Mouse (Mus musculus): ENCODE results near the gene Mapk8ip1. TPM values are rescaled to one million over a fixed set of nuclear protein-coding genes. Genes with fewer than 3 reads are reported as not detected.

The Mapk8ip1 gene
- polyA plus RNA-seq, 1 experiment from 2014 or later = 49.3 TPM

DNA sequence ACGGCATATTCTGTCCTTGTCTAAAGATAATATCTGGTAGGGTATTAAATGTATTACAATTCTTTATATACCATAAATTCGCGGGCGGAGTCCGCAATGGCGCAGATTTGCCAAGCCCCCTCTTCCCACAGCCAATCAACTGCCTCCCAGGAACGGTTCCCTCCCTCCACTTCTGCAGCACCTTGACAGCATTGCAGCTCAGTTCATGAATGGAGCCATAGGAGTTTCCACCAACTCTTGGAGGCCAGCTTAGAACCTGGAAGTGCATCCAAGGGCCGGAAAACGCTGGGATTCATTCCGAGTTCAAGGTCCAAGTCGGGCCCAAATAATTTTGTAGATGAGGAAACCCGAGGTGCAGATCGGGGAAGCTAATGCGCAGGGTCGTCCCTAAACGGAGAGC is 26.5 kb downstream of the Mapk8ip1 start, which contains the start of the genes Pex16 and Large2:
Pex16 (plus strand) TSS at position 163 of the 400 bp plus-strand sequence.
Large2 (minus strand) TSS at position 356 of the 400 bp plus-strand sequence.
- ATAC-seq = peak; percentile 44
- DNase-seq (ENCODE audit: low spot score) = peak; percentile 72
- Histone ChIP-seq H3K9me3 (replicated peaks; ENCODE audit: control insufficient read depth, low read length) (no peaks in the 10 kb centered on the region), H3K9ac (ENCODE audit: low read length) (peak within 1 kb of the TSS; percentile 73), H3K27me3 (replicated peaks; ENCODE audit: control insufficient read depth, insufficient read depth, low read length) (0 out of 2 replicates have a peak, but pooled peaks cover 15% of the 10 kb centered on the region), H3K4me1 (ENCODE audit: control insufficient read depth, insufficient read depth, low read length) (peaks cover 46% of the 10 kb centered on the region), H3K4me2 (ENCODE audit: low read length) (peak within 1 kb of the TSS; percentile 82), H3K27ac (ENCODE audit: low read depth, low read length) (peak within 1 kb of the TSS; percentile 71), H3K4me3 (ENCODE audit: low read depth, low read length) (peak within 1 kb of the TSS; percentile 70), H3K36me3 (ENCODE audit: control insufficient read depth, insufficient read depth, low read length) (peaks cover 20% of the 10 kb centered on the region)
- WGBS = 5% methylated on average over 16 of the region's 16 CpGs

DNA sequence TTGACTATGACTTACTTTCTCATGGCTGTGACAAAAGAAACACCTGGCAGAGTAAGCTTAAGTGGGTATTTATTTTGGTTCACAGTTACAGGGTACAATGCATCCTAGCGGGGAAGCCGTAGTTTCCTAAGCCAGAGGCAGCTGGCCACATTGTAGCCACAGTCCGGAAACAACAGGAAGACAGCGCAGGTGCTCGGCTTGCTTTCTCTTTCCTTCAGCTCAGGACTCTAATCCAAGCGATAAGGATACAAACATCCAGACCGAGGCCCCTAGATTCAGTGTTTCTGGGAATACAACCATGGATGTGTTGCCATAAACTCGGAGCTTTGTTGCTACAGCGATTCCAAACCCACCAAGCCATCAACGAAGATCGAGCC is 27.6 kb downstream of the Mapk8ip1 start:
- no peaks in the 10 kb centered on the region for H3K9me3 ChIP-seq (replicated peaks; ENCODE audit: control insufficient read depth, low read length)
- ATAC-seq = no peak
- H3K27me3 ChIP-seq (replicated peaks; ENCODE audit: control insufficient read depth, insufficient read depth, low read length) = 0 out of 2 replicates have a peak, but pooled peaks cover 15% of the 10 kb centered on the region
- no peak overlapping the region for H3K9ac ChIP-seq (ENCODE audit: low read length)
- H3K4me1 ChIP-seq (ENCODE audit: control insufficient read depth, insufficient read depth, low read length) = peaks cover 46% of the 10 kb centered on the region
- no peak for DNase-seq (ENCODE audit: low spot score)
- 57% methylated on average over 11 of the region's 11 CpGs for WGBS
- H3K27ac ChIP-seq (ENCODE audit: low read depth, low read length) = no peak overlapping the region
- H3K36me3 ChIP-seq (ENCODE audit: control insufficient read depth, insufficient read depth, low read length) = peaks cover 10% of the 10 kb centered on the region
- no peak overlapping the region for H3K4me3 ChIP-seq (ENCODE audit: low read depth, low read length)
- H3K4me2 ChIP-seq (ENCODE audit: low read length) = no peak overlapping the region

DNA sequence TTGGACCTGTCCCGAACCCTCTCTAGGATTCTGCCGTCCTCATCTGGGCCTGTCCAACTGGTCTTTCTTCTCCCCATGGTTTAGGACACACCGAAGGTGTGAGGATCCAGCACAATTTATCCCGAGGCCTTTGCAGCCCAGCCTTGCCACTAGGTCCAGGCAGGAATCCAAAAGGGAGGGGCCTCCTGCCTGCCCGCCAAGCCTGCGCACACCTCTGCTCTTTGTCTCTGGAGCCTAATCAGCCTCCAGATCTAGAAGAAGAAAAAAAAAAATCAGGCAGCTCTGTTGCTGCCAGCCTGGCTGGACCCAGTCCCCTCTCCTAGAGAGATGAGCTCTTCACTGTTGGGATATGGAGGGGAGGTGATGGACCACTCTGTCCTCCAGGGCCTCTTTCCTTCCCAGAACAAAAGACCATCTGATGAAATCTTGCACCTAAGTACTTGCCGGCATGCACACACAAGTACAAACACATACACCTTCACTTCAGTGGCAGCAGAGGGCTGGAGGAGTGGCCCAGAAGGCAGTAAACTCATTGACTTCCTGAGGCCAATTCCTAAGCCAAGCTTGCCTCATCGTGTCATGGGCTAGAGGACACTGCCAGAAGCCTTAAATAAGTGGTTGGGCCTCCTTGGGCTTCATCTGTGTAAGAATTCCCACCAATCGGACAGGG is 28.2 kb downstream of the Mapk8ip1 start:
- no peak overlapping the region for H3K9ac ChIP-seq (ENCODE audit: low read length)
- peaks cover 46% of the 10 kb centered on the region for H3K4me1 ChIP-seq (ENCODE audit: control insufficient read depth, insufficient read depth, low read length)
- H3K27me3 ChIP-seq (replicated peaks; ENCODE audit: control insufficient read depth, insufficient read depth, low read length) = 0 out of 2 replicates have a peak, but pooled peaks cover 15% of the 10 kb centered on the region
- no peak overlapping the region for H3K4me3 ChIP-seq (ENCODE audit: low read depth, low read length)
- H3K4me2 ChIP-seq (ENCODE audit: low read length) = no peak overlapping the region
- peaks cover 4% of the 10 kb centered on the region; the same call in 1 of the 2 replicates for H3K36me3 ChIP-seq (ENCODE audit: control insufficient read depth, insufficient read depth, low read length)
- H3K9me3 ChIP-seq (replicated peaks; ENCODE audit: control insufficient read depth, low read length) = no peaks in the 10 kb centered on the region
- DNase-seq (ENCODE audit: low spot score) (peak; percentile 59), ATAC-seq (no peak)
- H3K27ac ChIP-seq (ENCODE audit: low read depth, low read length) = 0 out of 2 replicates have a peak overlapping the region, but pooled peaks have one; percentile 48
- 15% methylated on average over 9 of the region's 9 CpGs for WGBS

DNA sequence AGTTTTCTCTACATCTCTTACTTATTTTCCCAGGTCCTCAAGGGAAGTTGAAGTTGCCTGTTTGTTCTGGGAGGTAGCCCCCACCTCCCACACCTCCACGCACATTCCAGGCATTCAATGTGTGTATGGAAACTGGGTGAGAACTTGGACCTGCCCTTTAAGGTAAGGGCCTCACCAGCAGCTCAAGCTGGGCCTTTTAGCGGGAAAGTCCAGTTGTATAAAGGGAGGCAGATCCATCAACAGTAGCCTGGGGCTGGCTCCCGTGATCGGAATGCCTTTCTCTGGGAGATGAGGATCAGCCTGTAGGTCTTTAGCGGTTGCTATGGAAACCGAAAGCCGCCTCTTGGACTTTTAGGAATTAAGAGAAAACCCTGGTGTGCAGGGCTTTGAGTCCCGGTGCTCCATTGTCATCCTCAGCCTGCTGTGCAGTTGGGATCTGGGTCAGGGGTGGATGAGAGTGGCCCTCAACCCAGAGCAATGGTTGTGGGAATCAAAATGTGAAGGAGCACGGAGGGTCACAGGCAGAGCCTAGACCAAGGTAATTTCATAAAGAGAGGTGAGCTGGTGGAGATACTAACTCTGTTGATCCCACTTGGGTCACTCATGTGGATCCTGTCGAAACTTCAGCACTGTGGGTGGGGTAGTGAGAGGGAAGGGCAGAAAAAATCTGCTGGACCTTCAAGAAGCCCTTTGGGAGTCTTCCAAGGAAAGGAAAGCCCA is 28.9 kb downstream of the Mapk8ip1 start:
- Histone ChIP-seq H3K27me3 (replicated peaks; ENCODE audit: control insufficient read depth, insufficient read depth, low read length) (0 out of 2 replicates have a peak, but pooled peaks cover 15% of the 10 kb centered on the region), H3K4me2 (ENCODE audit: low read length) (0 out of 2 replicates have a peak overlapping the region, but pooled peaks have one; percentile 50), H3K4me1 (ENCODE audit: control insufficient read depth, insufficient read depth, low read length) (peaks cover 46% of the 10 kb centered on the region), H3K4me3 (ENCODE audit: low read depth, low read length) (no peak overlapping the region), H3K9me3 (replicated peaks; ENCODE audit: control insufficient read depth, low read length) (no peaks in the 10 kb centered on the region), H3K9ac (ENCODE audit: low read length) (no peak overlapping the region), H3K36me3 (ENCODE audit: control insufficient read depth, insufficient read depth, low read length) (peaks cover under 1% of the 10 kb centered on the region; the same call in 1 of the 2 replicates), H3K27ac (ENCODE audit: low read depth, low read length) (no peak overlapping the region)
- 3% methylated on average over 10 of the region's 10 CpGs for WGBS
- DNase-seq (ENCODE audit: low spot score) (peak; percentile 63), ATAC-seq (no peak)

DNA sequence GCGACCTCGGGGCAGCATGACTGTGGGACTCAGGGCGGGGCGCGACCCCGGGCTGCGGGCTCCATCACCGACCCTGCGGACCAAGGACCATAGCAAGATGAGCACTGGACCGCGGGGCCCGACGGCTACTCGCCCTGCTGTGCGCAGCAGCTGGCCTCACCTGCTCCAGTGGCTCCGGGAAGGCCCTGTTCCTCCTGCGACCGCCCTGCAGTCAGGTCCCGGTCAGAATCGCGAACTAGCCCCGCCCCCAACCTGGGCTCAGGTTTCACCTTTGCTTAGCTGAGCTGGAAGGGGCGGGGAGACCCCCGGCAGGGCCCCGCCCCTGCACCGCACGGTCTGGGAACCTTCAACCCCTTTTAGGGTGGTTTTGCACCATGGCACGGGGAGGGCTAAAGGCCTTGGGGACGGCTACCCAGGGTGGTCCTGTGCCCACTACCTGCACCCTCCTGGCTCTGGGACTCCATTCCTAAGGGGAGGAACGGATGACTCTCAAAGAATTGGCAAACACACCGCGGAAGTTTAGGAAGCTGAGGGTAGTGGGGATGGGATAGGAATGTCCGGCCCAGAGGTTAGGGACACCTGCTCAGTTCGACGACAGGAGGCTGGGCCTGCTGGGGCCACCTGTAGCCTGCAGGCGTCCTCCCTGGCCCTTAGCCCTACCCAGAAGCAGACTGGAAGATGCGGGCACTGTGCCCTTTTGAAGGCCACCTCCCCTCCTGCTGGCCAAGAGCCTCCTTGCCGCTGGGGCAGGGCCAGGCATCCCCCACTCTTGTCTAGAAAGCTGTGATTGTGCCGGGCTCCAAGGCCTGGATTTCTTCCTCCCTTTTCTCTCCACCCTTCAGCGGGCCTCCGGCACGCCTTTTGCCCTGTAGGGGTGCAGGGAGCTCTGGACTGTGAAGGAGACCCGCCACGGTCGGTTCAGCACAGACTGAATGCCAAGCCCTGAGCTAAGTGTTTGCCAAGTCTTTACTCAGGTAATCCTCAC is 29.9 kb downstream of the Mapk8ip1 start:
- Histone ChIP-seq H3K4me1 (ENCODE audit: control insufficient read depth, insufficient read depth, low read length) (peaks cover 44% of the 10 kb centered on the region), H3K9me3 (replicated peaks; ENCODE audit: control insufficient read depth, low read length) (no peaks in the 10 kb centered on the region), H3K4me2 (ENCODE audit: low read length) (peak overlapping the region; percentile 50), H3K4me3 (ENCODE audit: low read depth, low read length) (peak overlapping the region; percentile 19), H3K9ac (ENCODE audit: low read length) (peak overlapping the region; percentile 46), H3K27ac (ENCODE audit: low read depth, low read length) (no peak overlapping the region), H3K27me3 (replicated peaks; ENCODE audit: control insufficient read depth, insufficient read depth, low read length) (0 out of 2 replicates have a peak, but pooled peaks cover 15% of the 10 kb centered on the region), H3K36me3 (ENCODE audit: control insufficient read depth, insufficient read depth, low read length) (no peaks in the 10 kb centered on the region)
- ATAC-seq (no peak), DNase-seq (ENCODE audit: low spot score) (no peak)
- 3% methylated on average over 45 of the region's 45 CpGs for WGBS

DNA sequence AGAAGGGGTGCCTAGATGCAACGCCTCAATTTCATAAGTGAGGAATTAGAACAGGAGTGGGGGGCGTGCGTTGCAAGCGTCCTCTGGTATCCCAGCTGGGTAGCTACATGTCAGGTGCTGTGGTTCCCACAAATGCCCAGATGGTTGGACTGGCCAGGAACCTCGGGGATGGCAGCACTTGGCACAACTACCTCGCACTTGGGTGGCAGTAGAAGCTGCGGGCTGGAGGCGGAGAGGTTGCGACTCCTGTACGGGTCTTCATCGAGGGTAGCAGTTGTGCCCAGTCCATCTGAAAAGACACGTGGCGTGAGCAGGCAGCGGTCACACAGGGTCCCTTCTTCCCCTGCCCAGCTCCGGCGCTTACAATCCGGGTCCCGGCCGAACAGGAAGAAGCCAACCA is 30.7 kb downstream of the Mapk8ip1 start:
- H3K27ac ChIP-seq (ENCODE audit: low read depth, low read length) = no peak overlapping the region
- H3K4me1 ChIP-seq (ENCODE audit: control insufficient read depth, insufficient read depth, low read length) = peaks cover 38% of the 10 kb centered on the region
- ATAC-seq (no peak), DNase-seq (ENCODE audit: low spot score) (no peak)
- 0 out of 2 replicates have a peak, but pooled peaks cover 15% of the 10 kb centered on the region for H3K27me3 ChIP-seq (replicated peaks; ENCODE audit: control insufficient read depth, insufficient read depth, low read length)
- no peaks in the 10 kb centered on the region for H3K36me3 ChIP-seq (ENCODE audit: control insufficient read depth, insufficient read depth, low read length)
- peak overlapping the region; percentile 46 for H3K9ac ChIP-seq (ENCODE audit: low read length)
- H3K4me3 ChIP-seq (ENCODE audit: low read depth, low read length) = peak overlapping the region; percentile 19
- H3K9me3 ChIP-seq (replicated peaks; ENCODE audit: control insufficient read depth, low read length) = no peaks in the 10 kb centered on the region
- peak overlapping the region; percentile 50 for H3K4me2 ChIP-seq (ENCODE audit: low read length)
- WGBS = 11% methylated on average over 19 of the region's 19 CpGs

DNA sequence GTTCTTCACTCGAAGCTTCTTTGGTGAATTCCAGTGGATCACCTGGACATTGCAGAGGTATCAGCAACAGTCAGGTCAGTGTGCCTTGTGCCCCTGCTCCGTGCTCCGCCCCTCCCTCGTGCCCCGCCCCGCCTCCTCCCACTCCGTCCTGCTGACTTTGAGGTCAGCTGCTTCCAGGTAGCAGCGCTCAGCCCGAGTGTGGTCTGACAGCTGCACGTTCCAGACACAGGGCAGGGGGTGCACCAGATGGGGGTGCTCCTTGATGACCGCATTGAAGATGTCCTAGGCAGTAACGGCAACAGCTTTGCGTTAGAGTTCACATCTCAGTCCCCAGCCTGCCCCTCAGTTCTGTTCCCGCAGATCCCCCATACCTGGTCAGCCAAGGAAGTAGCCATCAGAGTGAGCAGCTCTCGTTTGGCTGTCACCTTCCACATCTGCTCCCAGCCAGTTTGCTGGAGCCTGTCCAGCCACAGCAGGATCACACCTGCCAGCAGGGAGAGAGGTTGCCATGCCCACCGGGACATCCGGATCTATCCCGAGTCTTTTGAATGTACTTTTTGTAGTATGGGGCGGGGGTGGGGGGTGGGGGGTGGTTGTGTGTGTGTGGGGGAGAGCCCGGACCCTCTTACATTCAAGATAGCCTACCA is 33.6 kb downstream of the Mapk8ip1 start:
- Histone ChIP-seq H3K4me2 (ENCODE audit: low read length) (no peak overlapping the region), H3K36me3 (ENCODE audit: control insufficient read depth, insufficient read depth, low read length) (peaks cover 21% of the 10 kb centered on the region), H3K4me1 (ENCODE audit: control insufficient read depth, insufficient read depth, low read length) (peaks cover 23% of the 10 kb centered on the region), H3K9ac (ENCODE audit: low read length) (no peak overlapping the region), H3K9me3 (replicated peaks; ENCODE audit: control insufficient read depth, low read length) (no peaks in the 10 kb centered on the region), H3K4me3 (ENCODE audit: low read depth, low read length) (no peak overlapping the region), H3K27me3 (replicated peaks; ENCODE audit: control insufficient read depth, insufficient read depth, low read length) (0 out of 2 replicates have a peak, but pooled peaks cover 15% of the 10 kb centered on the region), H3K27ac (ENCODE audit: low read depth, low read length) (no peak overlapping the region)
- DNase-seq (ENCODE audit: low spot score) (no peak), ATAC-seq (no peak)
- 47% methylated on average over 20 of the region's 20 CpGs for WGBS

DNA sequence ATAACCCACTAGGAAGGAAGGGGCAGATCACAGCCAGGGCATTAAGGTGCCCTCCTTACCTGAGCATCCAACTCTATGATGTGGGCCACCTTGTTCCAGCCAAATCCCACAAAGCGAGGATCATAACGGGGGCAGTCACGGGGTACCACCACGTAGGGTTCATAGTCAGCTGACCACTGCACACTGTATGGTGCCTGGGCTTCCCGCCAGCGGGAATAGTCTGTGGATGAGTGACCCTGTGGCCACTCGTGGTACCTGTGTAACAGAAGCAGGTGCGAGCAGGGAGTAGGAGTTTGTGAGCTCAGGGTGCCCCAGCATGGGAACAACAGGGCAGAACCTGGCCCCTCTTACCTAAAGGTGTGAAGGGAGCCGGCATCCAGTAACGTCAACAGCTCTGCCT is 35.5 kb downstream of the Mapk8ip1 start:
- Histone ChIP-seq H3K27ac (ENCODE audit: low read depth, low read length) (no peak overlapping the region), H3K9me3 (replicated peaks; ENCODE audit: control insufficient read depth, low read length) (no peaks in the 10 kb centered on the region), H3K4me3 (ENCODE audit: low read depth, low read length) (no peak overlapping the region), H3K36me3 (ENCODE audit: control insufficient read depth, insufficient read depth, low read length) (peaks cover 28% of the 10 kb centered on the region), H3K4me2 (ENCODE audit: low read length) (no peak overlapping the region), H3K27me3 (replicated peaks; ENCODE audit: control insufficient read depth, insufficient read depth, low read length) (0 out of 2 replicates have a peak, but pooled peaks cover 7% of the 10 kb centered on the region), H3K4me1 (ENCODE audit: control insufficient read depth, insufficient read depth, low read length) (peaks cover 4% of the 10 kb centered on the region; the same call in 1 of the 2 replicates), H3K9ac (ENCODE audit: low read length) (no peak overlapping the region)
- ATAC-seq = no peak
- no peak for DNase-seq (ENCODE audit: low spot score)
- WGBS = 93% methylated on average over 10 of the region's 10 CpGs
